Mouse (Mus musculus): ENCODE results near the gene Rnft1.
A peak's percentile ranks its signal among the peaks of the same experiment; 100 is the strongest.
"Not testable (repeated sequence)": the region's sequence is repeated elsewhere in the genome, so short reads cannot be mapped to it uniquely, and the experiment has no call there.

Rnft1 gene

GRCm38 (mm10) chr11:86519751-86520150 lies 35.3 kb downstream of the Rnft1 start:
- no peak for DNase-seq (ENCODE audit: low spot score)

- DNase-seq (ENCODE audit: low spot score), result no peak
Measured at GRCm38 (mm10) chr11:86527528-86527927, 43.1 kb downstream of the Rnft1 start.

GRCm38 (mm10) chr11:86532834-86533233 lies 48.4 kb downstream of the Rnft1 start:
- no peak for DNase-seq (ENCODE audit: low spot score)

- DNase-seq (ENCODE audit: low spot score), result not testable (repeated sequence)
Measured at GRCm38 (mm10) chr11:86533302-86533701, 48.8 kb downstream of the Rnft1 start.

- no peak for DNase-seq (ENCODE audit: low spot score)
Measured at GRCm38 (mm10) chr11:86534201-86534910, 49.9 kb downstream of the Rnft1 start.

- DNase-seq (ENCODE audit: low spot score), result no peak
Measured at GRCm38 (mm10) chr11:86538786-86539185, 54.3 kb downstream of the Rnft1 start.

GRCm38 (mm10) chr11:86539716-86540475 lies 55.4 kb downstream of the Rnft1 start:
- DNase-seq (ENCODE audit: low spot score), result no peak

- no peak for DNase-seq (ENCODE audit: low spot score)
Measured at GRCm38 (mm10) chr11:86540476-86540845, 56.0 kb downstream of the Rnft1 start.

- no peak for DNase-seq (ENCODE audit: low spot score)
Measured at GRCm38 (mm10) chr11:86542851-86543250, 58.4 kb downstream of the Rnft1 start.

GRCm38 (mm10) chr11:86543960-86544638 lies 59.6 kb downstream of the Rnft1 start:
- no peak for DNase-seq (ENCODE audit: low spot score)

GRCm38 (mm10) chr11:86544639-86545299 lies 60.3 kb downstream of the Rnft1 start, which contains the start of the genes Rps6kb1 and Tubd1:
Gene Rps6kb1, minus strand, starts transcription at chr11:86544805.
Gene Tubd1, plus strand, starts transcription at chr11:86544991.
- peak; percentile 98 for DNase-seq (ENCODE audit: low spot score)

GRCm38 (mm10) chr11:86545556-86545955 lies 61.1 kb downstream of the Rnft1 start:
- no peak for DNase-seq (ENCODE audit: low spot score)

GRCm38 (mm10) chr11:86547412-86547811 lies 63.0 kb downstream of the Rnft1 start:
- no peak for DNase-seq (ENCODE audit: low spot score)

Measured in urinary bladder, postnatal 25 days (tissue).